Mouse (Mus musculus): ENCODE measurements around the gene Tceal3.
"Not testable (repeated sequence)": the region's sequence is repeated elsewhere in the genome, so short reads cannot be mapped to it uniquely, and the experiment has no call there.

The Tceal3 gene

DNA sequence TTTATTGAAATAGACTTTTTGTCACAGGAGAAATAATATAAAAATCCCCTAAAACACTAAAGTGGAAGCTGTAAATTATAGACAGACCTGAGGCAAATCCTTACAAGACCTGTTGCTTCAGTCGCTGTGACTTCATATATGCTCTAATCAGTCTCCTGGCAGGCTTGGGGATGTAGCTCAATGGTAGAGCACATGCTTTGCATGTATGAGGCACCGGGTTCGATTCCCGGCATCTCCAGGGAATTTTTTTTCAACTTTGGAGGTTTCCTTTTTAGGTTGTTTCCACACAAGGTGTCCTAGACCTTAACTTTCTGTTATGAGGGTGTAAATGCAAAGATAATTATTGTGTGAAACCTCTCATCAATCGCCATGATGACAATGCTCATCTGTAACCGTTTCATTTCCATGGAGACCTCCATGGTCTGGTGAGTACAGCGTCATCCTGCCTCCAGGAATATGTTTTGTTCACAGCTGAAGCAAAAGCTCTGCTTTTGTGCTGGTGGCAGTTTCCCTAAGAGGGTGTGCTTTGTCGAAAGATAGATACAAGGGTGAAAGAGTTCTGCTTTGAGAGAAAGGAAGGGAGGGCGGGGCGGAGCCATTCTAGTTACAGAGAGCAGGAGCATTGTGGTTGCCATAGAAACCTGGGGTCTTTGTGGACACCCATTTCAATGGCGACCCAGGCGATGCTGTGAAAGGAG lies at the start of gene Tceal3:
TSS of gene Tceal3 (plus strand) at position 644 of the 698 bp plus-strand sequence.
- no peak for DNase-seq (ENCODE audit: low spot score)

GRCm38 (mm10) chrX:136543956-136544355 lies 46.7 kb upstream of the Tceal3 start, which contains the start of gene Kir3dl2:
Gene Kir3dl2 (minus strand): TSS chrX:136544056.
- DNase-seq (ENCODE audit: low spot score) = not testable (repeated sequence)

GRCm38 (mm10) chrX:136569094-136569493 lies 21.5 kb upstream of the Tceal3 start:
- not testable (repeated sequence) for DNase-seq (ENCODE audit: low spot score)

DNA sequence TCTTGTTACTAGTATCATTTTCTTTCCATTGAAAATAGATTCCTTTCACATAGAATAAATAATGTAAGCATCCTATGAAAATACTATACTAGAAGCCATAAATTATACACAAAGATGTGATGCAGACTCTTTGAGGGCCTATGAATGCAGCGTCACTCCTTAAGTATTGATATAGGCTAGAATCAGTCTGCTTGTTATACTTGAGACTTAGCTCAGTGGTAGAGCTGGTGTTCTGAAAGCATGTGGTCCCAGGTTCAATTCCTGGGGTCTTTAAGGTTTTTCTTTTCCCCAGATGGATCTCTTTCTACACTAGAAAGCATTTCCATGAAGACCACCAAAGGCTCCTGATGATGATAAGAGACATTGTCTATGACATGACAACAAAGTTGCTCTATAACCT lies 6.0 kb upstream of the Tceal3 start:
- DNase-seq (ENCODE audit: low spot score) = no peak

DNA sequence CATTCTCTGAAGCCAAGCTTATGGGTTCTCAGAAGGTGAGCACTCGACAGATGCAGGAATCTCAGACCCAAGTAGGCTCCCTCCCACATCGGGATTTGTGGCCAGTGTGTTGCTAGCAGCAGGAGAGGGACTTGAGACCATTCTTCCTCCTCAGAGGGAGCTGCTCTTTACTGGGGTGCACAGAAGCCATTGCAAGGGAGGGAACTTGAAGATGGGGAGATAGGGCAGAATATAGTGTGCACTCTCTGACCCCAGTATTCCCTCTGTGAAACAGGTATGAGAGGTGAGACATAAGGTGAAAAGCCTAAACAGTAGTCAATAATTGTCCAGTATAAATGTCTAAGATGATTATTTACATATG lies 235 bp downstream of the Tceal3 start:
- DNase-seq (ENCODE audit: low spot score) = no peak

DNA sequence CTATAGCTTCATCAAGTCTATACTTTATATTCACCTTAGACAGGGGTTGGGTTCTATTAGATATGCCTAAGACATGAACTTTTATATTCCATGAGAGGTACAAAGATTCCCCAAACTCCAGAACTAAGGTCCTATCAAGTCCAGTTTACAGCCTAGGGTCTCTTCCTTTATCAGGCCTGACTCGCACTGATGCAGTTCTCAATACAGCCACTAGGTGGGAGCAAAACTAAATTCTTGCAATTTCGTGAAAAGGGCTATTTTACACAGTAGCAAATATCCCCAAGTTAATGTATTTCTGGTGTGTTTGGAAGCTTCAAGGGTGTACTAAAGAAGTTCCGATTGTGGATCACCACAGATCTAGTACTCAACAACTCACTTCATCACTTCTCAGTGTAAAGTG lies 8.8 kb downstream of the Tceal3 start:
- no peak for DNase-seq (ENCODE audit: low spot score)

DNA sequence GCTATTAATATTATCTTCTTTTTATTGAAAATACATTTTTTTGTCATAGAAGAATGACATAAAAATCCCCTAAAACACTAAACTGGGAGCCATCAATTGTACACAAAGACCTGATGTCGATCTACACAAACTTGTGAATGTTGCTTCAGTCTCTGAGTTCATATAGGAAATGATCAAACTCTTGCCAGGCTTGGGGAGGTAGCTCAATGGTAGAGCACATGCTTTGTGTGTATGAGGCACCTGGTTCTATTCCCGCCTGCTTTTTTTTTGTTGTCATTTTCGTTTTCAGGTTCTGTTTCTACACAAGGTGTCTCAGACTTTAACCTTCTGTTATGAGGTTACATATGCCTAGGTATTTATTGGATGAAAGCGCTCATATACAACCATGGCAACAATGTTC lies 16.3 kb downstream of the Tceal3 start:
- no peak for DNase-seq (ENCODE audit: low spot score)

GRCm38 (mm10) chrX:136607395-136607794 lies 16.8 kb downstream of the Tceal3 start:
- no peak for DNase-seq (ENCODE audit: low spot score)

GRCm38 (mm10) chrX:136611346-136611745 lies 20.7 kb downstream of the Tceal3 start:
- DNase-seq (ENCODE audit: low spot score) = no peak

GRCm38 (mm10) chrX:136615889-136616288 lies 25.2 kb downstream of the Tceal3 start:
- DNase-seq (ENCODE audit: low spot score) = not testable (repeated sequence)

- DNase-seq (ENCODE audit: low spot score) = peak; percentile 28
Measured at GRCm38 (mm10) chrX:136624905-136625569, 34.4 kb downstream of the Tceal3 start.

DNA sequence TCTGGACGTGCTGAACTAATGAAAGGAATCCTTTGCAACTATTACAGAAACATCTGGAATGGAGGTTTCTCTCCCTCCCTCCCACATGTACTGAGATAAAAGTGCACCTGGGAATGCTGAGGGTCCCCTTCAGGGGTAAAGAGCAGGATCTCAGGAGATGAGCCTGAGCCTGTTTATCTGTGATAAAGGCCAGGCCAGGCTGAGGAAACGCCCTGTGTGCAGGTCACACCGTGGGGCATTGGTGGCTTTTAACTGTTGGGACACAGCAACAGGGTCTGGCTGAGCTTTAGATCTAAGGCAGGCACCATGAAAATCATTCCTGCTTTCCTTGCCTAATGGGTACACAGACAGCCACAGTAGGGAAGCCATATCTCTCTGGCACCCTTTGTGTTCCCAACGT lies 35.3 kb downstream of the Tceal3 start:
- no peak for DNase-seq (ENCODE audit: low spot score)

- DNase-seq (ENCODE audit: low spot score) = no peak
Measured at GRCm38 (mm10) chrX:136635116-136635515, 44.5 kb downstream of the Tceal3 start.

- no peak for DNase-seq (ENCODE audit: low spot score)
Measured at GRCm38 (mm10) chrX:136639754-136640153, 49.1 kb downstream of the Tceal3 start.

DNA sequence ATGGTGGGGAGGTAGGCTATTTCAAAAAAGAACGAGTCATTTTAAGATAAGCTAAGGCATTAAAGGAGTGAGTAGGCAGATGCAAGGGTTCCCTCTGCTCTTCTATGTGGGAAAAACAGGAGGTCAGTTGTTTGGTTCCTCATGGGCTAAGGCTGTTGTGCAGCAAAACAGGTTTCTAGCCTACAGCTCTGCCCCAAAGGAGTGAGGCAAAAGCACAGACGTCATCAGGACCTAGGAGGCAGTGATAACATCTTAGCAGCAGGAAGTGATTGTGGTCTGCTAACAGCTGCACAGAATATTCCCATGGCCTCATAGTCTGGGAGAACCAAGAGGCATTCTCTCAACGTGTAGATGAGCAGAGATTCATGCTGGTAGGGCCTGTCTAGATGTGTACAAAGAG lies 55.2 kb downstream of the Tceal3 start:
- not testable (repeated sequence) for DNase-seq (ENCODE audit: low spot score)

DNA sequence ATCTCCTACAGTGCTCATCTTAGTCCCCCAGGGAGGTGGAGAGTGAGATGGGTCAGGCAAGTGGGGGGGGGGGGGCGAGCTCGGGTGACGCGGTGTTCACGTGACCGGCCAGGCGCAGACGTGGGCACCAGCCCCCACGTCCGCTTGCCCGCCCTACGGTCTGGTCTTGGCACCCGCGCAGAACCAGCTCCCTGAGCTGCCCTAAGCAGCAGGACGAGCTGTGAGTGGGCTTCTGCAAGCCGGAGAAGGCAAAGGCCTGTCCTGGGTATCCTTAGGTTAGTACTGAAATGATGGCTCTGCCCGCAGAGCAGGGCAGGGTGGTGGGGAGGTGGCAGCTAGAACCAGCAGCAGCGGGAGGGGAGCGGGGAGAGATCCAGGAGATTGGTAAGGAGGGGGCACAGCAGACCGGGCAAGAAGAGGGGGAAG lies 75.7 kb downstream of the Tceal3 start:
- DNase-seq (ENCODE audit: low spot score) = no peak

GRCm38 (mm10) chrX:136666762-136667464 lies 76.3 kb downstream of the Tceal3 start:
- not testable (repeated sequence) for DNase-seq (ENCODE audit: low spot score)

- DNase-seq (ENCODE audit: low spot score) = no peak
Measured at GRCm38 (mm10) chrX:136668794-136669193, 78.2 kb downstream of the Tceal3 start.

DNA sequence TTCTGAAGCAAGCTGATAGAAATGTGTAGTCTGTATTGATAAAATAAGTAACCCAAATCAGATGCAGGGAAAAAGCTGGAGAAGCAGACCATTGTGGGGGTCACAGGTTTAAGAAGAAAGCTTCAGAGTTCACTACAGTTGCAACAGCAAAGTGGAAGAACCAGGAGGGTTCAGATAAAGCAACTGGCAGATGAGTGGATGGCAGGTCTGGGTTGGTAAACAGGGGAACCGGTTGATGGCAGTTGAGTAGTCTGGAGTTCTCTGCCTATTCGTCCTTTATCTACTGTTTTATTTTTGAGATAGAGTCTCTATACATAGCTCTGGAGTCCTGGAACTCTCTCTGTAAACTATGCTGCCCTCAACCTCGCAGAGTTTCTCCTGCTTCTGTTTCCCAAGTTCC lies 90.3 kb downstream of the Tceal3 start:
- no peak for DNase-seq (ENCODE audit: low spot score)

GRCm38 (mm10) chrX:136691606-136692293 lies 101.1 kb downstream of the Tceal3 start:
- not testable (repeated sequence) for DNase-seq (ENCODE audit: low spot score)

- DNase-seq (ENCODE audit: low spot score) = no peak
Measured at GRCm38 (mm10) chrX:136692294-136692675, 101.6 kb downstream of the Tceal3 start.

- no peak for DNase-seq (ENCODE audit: low spot score)
Measured at GRCm38 (mm10) chrX:136693196-136693595, 102.6 kb downstream of the Tceal3 start.

Measured in ovary, postnatal 14 days (tissue).